Mouse (Mus musculus): ENCODE results near the gene Mtfp1. TPM values are rescaled to one million over a fixed set of nuclear protein-coding genes. Genes with fewer than 3 reads are reported as not detected.

The Mtfp1 gene
- total and polyA plus RNA-seq, 2 experiments from 2014 or later: 17.7 to 20.4 TPM

DNA sequence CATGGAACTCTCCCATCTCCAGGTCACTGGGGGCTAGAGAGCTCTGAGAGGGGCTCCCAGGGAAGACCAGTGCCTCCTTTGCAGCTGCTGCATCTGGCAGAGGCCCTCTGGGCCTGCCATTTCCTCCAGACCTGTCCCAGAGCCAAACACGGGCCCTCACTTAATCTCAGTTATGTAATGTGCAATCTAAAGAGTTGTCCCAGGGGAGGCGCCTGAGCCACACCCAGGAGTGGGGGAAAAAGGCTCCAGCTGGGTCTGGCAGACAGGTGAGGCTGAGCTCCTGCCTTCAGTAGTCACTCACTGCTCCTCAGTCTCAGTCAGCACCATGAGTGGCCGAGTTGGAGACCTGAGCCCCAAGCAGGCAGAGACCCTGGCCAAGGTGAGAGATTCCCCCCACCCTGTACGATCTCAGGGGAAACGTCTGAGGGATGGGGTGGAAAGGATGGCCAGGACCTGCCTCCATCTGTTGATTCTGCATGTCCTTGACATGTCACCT, 30.6 kb downstream of the Mtfp1 start, which contains the start of gene Sec14l3:
Gene Sec14l3, plus strand, starts transcription at position 215 of the 496 bp plus-strand sequence.
- H3K4me3 ChIP-seq (ENCODE audit: low read length): no peak within 1 kb of the TSS
- DNase-seq (ENCODE audit: low spot score) (no peak), ATAC-seq (no peak)
- no peak within 1 kb of the TSS for H3K4me2 ChIP-seq (ENCODE audit: low read depth, low read length)
- H3K9ac ChIP-seq (replicated peaks; ENCODE audit: low read length): no peak within 1 kb of the TSS
- no peaks in the 10 kb centered on the region for H3K36me3 ChIP-seq (ENCODE audit: insufficient read depth, low read length)
- TF ChIP-seq CTCF (IDR thresholded peaks at IDR 0.05; ENCODE audit: low read depth): no peak
- WGBS: 73% methylated on average over 5 of the region's 5 CpGs
- H3K27me3 ChIP-seq (ENCODE audit: insufficient read depth, low read length): no peaks in the 10 kb centered on the region
- no peak within 1 kb of the TSS for H3K27ac ChIP-seq
- no peaks in the 10 kb centered on the region for H3K9me3 ChIP-seq (ENCODE audit: low read length)
- H3K4me1 ChIP-seq (ENCODE audit: insufficient read depth, low read length): 0 out of 2 replicates have a peak, but pooled peaks cover 3% of the 10 kb centered on the region

- WGBS: 58% methylated on average over 6 of the region's 6 CpGs
- ATAC-seq (no peak), DNase-seq (ENCODE audit: low spot score) (no peak)
These were observed 32.3 kb downstream of the Mtfp1 start for GRCm38 (mm10) chr11:4062981-4063380.

GRCm38 (mm10) chr11:4062523-4062922, 32.7 kb downstream of the Mtfp1 start:
- WGBS: 93% methylated on average over 4 of the region's 4 CpGs
- H3K36me3 ChIP-seq (ENCODE audit: insufficient read depth, low read length): no peaks in the 10 kb centered on the region

More at GRCm38 (mm10) chr11:4062981-4063380, 32.3 kb downstream of the Mtfp1 start:
- Histone ChIP-seq H3K4me2 (ENCODE audit: low read depth, low read length) (no peak overlapping the region), H3K4me3 (ENCODE audit: low read length) (no peak overlapping the region), H3K36me3 (ENCODE audit: insufficient read depth, low read length) (no peaks in the 10 kb centered on the region), H3K9me3 (ENCODE audit: low read length) (no peaks in the 10 kb centered on the region), H3K4me1 (ENCODE audit: insufficient read depth, low read length) (no peaks in the 10 kb centered on the region), H3K27ac (no peak overlapping the region), H3K9ac (replicated peaks; ENCODE audit: low read length) (no peak overlapping the region), H3K27me3 (ENCODE audit: insufficient read depth, low read length) (no peaks in the 10 kb centered on the region)
- TF ChIP-seq CTCF (IDR thresholded peaks at IDR 0.05; ENCODE audit: low read depth): no peak

GRCm38 (mm10) chr11:4060866-4061575, 34.2 kb downstream of the Mtfp1 start:
- H3K4me3 ChIP-seq (ENCODE audit: low read length): no peak overlapping the region
- 77% methylated on average over 5 of the region's 5 CpGs for WGBS
- ATAC-seq (no peak), DNase-seq (ENCODE audit: low spot score) (no peak)
- TF ChIP-seq CTCF (IDR thresholded peaks at IDR 0.05; ENCODE audit: low read depth): no peak
- no peaks in the 10 kb centered on the region for H3K36me3 ChIP-seq (ENCODE audit: insufficient read depth, low read length)
- H3K4me2 ChIP-seq (ENCODE audit: low read depth, low read length): no peak overlapping the region
- H3K27me3 ChIP-seq (ENCODE audit: insufficient read depth, low read length): no peaks in the 10 kb centered on the region
- H3K4me1 ChIP-seq (ENCODE audit: insufficient read depth, low read length): no peaks in the 10 kb centered on the region
- no peak overlapping the region for H3K27ac ChIP-seq
- H3K9me3 ChIP-seq (ENCODE audit: low read length): no peaks in the 10 kb centered on the region
- H3K9ac ChIP-seq (replicated peaks; ENCODE audit: low read length): no peak overlapping the region

More at GRCm38 (mm10) chr11:4062523-4062922, 32.7 kb downstream of the Mtfp1 start:
- Histone ChIP-seq H3K27me3 (ENCODE audit: insufficient read depth, low read length) (no peaks in the 10 kb centered on the region), H3K27ac (no peak overlapping the region), H3K4me1 (ENCODE audit: insufficient read depth, low read length) (no peaks in the 10 kb centered on the region), H3K9ac (replicated peaks; ENCODE audit: low read length) (no peak overlapping the region), H3K4me3 (ENCODE audit: low read length) (no peak overlapping the region), H3K9me3 (ENCODE audit: low read length) (no peaks in the 10 kb centered on the region), H3K4me2 (ENCODE audit: low read depth, low read length) (no peak overlapping the region)
- ATAC-seq (no peak), DNase-seq (ENCODE audit: low spot score) (no peak)
- TF ChIP-seq CTCF (IDR thresholded peaks at IDR 0.05; ENCODE audit: low read depth): no peak

GRCm38 (mm10) chr11:4053586-4053985, 41.7 kb downstream of the Mtfp1 start:
- Histone ChIP-seq H3K9me3 (ENCODE audit: low read length) (no peaks in the 10 kb centered on the region), H3K36me3 (ENCODE audit: insufficient read depth, low read length) (no peaks in the 10 kb centered on the region), H3K9ac (replicated peaks; ENCODE audit: low read length) (no peak overlapping the region), H3K4me1 (ENCODE audit: insufficient read depth, low read length) (no peaks in the 10 kb centered on the region), H3K4me2 (ENCODE audit: low read depth, low read length) (no peak overlapping the region), H3K4me3 (ENCODE audit: low read length) (no peak overlapping the region), H3K27ac (no peak overlapping the region), H3K27me3 (ENCODE audit: insufficient read depth, low read length) (no peaks in the 10 kb centered on the region)
- ATAC-seq: no peak; the same call in 1 of the 2 replicates
- WGBS: 24% methylated on average over 5 of the region's 5 CpGs
- peak; percentile 82 for DNase-seq (ENCODE audit: low spot score)
- TF ChIP-seq CTCF (IDR thresholded peaks at IDR 0.05; ENCODE audit: low read depth): peak; percentile 89

GRCm38 (mm10) chr11:4048438-4048837, 46.8 kb downstream of the Mtfp1 start:
- no peak overlapping the region for H3K27ac ChIP-seq
- H3K4me3 ChIP-seq (ENCODE audit: low read length): no peak overlapping the region
- 87% methylated on average over 6 of the region's 6 CpGs for WGBS
- TF ChIP-seq CTCF (IDR thresholded peaks at IDR 0.05; ENCODE audit: low read depth): no peak
- H3K9me3 ChIP-seq (ENCODE audit: low read length): no peaks in the 10 kb centered on the region
- H3K4me1 ChIP-seq (ENCODE audit: insufficient read depth, low read length): no peaks in the 10 kb centered on the region
- H3K36me3 ChIP-seq (ENCODE audit: insufficient read depth, low read length): no peaks in the 10 kb centered on the region
- H3K4me2 ChIP-seq (ENCODE audit: low read depth, low read length): no peak overlapping the region
- no peak overlapping the region for H3K9ac ChIP-seq (replicated peaks; ENCODE audit: low read length)
- ATAC-seq: no peak
- no peak for DNase-seq (ENCODE audit: low spot score)
- no peaks in the 10 kb centered on the region for H3K27me3 ChIP-seq (ENCODE audit: insufficient read depth, low read length)

GRCm38 (mm10) chr11:4047766-4048165, 47.5 kb downstream of the Mtfp1 start:
- 93% methylated on average over 2 of the region's 2 CpGs for WGBS

More at GRCm38 (mm10) chr11:4047766-4048165, 47.5 kb downstream of the Mtfp1 start:
- no peak overlapping the region for H3K27ac ChIP-seq
- no peaks in the 10 kb centered on the region for H3K9me3 ChIP-seq (ENCODE audit: low read length)
- no peaks in the 10 kb centered on the region for H3K36me3 ChIP-seq (ENCODE audit: insufficient read depth, low read length)
- no peaks in the 10 kb centered on the region for H3K4me1 ChIP-seq (ENCODE audit: insufficient read depth, low read length)
- no peak overlapping the region for H3K4me2 ChIP-seq (ENCODE audit: low read depth, low read length)
- no peak overlapping the region for H3K9ac ChIP-seq (replicated peaks; ENCODE audit: low read length)
- no peak for TF ChIP-seq CTCF (IDR thresholded peaks at IDR 0.05; ENCODE audit: low read depth)
- ATAC-seq: no peak
- H3K27me3 ChIP-seq (ENCODE audit: insufficient read depth, low read length): no peaks in the 10 kb centered on the region
- H3K4me3 ChIP-seq (ENCODE audit: low read length): no peak overlapping the region
- DNase-seq (ENCODE audit: low spot score): no peak

All from hindbrain, postnatal 0 days (tissue).